Mouse (Mus musculus) kidney, postnatal 0 days (tissue): ENCODE measurements around the gene 1700088E04Rik. TPM values are rescaled to one million over a fixed set of nuclear protein-coding genes. Genes with fewer than 3 reads are reported as not detected.

ENCODE experiments used
- ATAC-seq: fragments of 200-750 bp; cut with Nextera tagmentation; replicated peaks from 2 replicates; pipeline ENCODE4 v1.8.0; 2017; ENCODE audit warnings: low read depth, moderate number of reproducible peaks, moderate TSS enrichment, moderate library complexity; ENCODE audit not compliant: low FRiP score
- DNase-seq: peaks from one replicate; pipeline ENCODE4 v3.0.0-alpha.2; 2016; ENCODE audit warnings: low spot score
- H3K27ac ChIP-seq: fragments of 300-500 bp; sonication (generic); 2 replicates; pipeline ENCODE4 v1.5.1; 2014; ENCODE audit warnings: mild to moderate bottlenecking
- H3K27me3 ChIP-seq: fragments of 300-500 bp; sonication (generic); 2 replicates; pipeline ENCODE4 v1.6.1; 2014; ENCODE audit warnings: low read length, mixed read lengths; ENCODE audit not compliant: insufficient read depth
- H3K36me3 ChIP-seq: fragments of 300-500 bp; sonication (generic); 2 replicates; pipeline ENCODE4 v1.6.1; 2014; ENCODE audit warnings: low read length, mixed read lengths; ENCODE audit not compliant: insufficient read depth
- H3K4me1 ChIP-seq: fragments of 300-500 bp; sonication (generic); replicated peaks from 2 replicates; pipeline ENCODE4 v1.6.1; 2014; ENCODE audit warnings: antibody characterized with exemption, low read length, mixed read lengths; ENCODE audit not compliant: insufficient read depth
- H3K4me2 ChIP-seq: fragments of 300-500 bp; sonication (generic); 2 replicates; pipeline ENCODE4 v1.6.1; 2014; ENCODE audit warnings: mild to moderate bottlenecking, low read length, moderate library complexity, mixed read lengths
- H3K4me3 ChIP-seq: fragments of 300-500 bp; sonication (generic); replicated peaks from 2 replicates; pipeline ENCODE4 v1.5.1; 2014; ENCODE audit warnings: low read depth, low read length
- H3K9ac ChIP-seq: fragments of 300-500 bp; sonication (generic); 2 replicates; pipeline ENCODE4 v1.6.1; 2014; ENCODE audit warnings: low read depth, low read length
- H3K9me3 ChIP-seq: fragments of 300-500 bp; sonication (generic); replicated peaks from 2 replicates; pipeline ENCODE4 v1.6.1; 2016; ENCODE audit warnings: low read length, inconsistent platforms, mixed read lengths
- CTCF ChIP-seq: IDR thresholded peaks from 2 replicates; pipeline ENCODE4 v1.5.1; 2016; ENCODE audit warnings: antibody characterized with exemption, low read depth, mild to moderate bottlenecking, moderate library complexity
- WGBS: fragments of 180-500 bp; shearing (Covaris S2); extraction: QIAGEN DNeasy Blood & Tissue Kit; methylation state at CpG from one replicate; pipeline ENCODE4 v1.1.7; 2014; 5-methylcytosine and 5-hydroxymethylcytosine counted together
- polyA plus RNA-seq: library from polyadenylated mRNA; unstranded; fragments of >200 nt; fragmentation: Nextera tagmentation; extraction: Ambion mirVana; gene quantifications from 2 replicates; pipeline ENCODE4 v1.2.1, GENCODE M21; 2015

The 1700088E04Rik gene
- polyA plus RNA-seq, 1 experiment from 2014 or later, result 12.9 TPM

GRCm38 (mm10) chr15:79122119-79122518 is 18.9 kb downstream of the 1700088E04Rik start:
- WGBS, result 75% methylated on average over 4 of the region's 4 CpGs
- no peak for TF ChIP-seq CTCF
- H3K9ac ChIP-seq, result no peak overlapping the region

GRCm38 (mm10) chr15:79119491-79119890 is 21.6 kb downstream of the 1700088E04Rik start:
- Histone ChIP-seq H3K27me3 (no peaks in the 10 kb centered on the region), H3K4me3 (no peak overlapping the region), H3K4me2 (no peak overlapping the region), H3K36me3 (peaks cover 44% of the 10 kb centered on the region), H3K4me1 (no peaks in the 10 kb centered on the region), H3K9me3 (no peaks in the 10 kb centered on the region), H3K9ac (no peak overlapping the region), H3K27ac (no peak overlapping the region)
- ATAC-seq (no peak), DNase-seq (no peak)
- 81% methylated on average over 9 of the region's 9 CpGs for WGBS
- TF ChIP-seq CTCF, result no peak

More at GRCm38 (mm10) chr15:79122119-79122518, 18.9 kb downstream of the 1700088E04Rik start:
- Histone ChIP-seq H3K36me3 (peaks cover 51% of the 10 kb centered on the region), H3K4me3 (no peak overlapping the region), H3K4me2 (no peak overlapping the region), H3K27me3 (no peaks in the 10 kb centered on the region), H3K9me3 (no peaks in the 10 kb centered on the region), H3K4me1 (no peaks in the 10 kb centered on the region), H3K27ac (no peak overlapping the region)
- no peak for ATAC-seq
- DNase-seq, result no peak

GRCm38 (mm10) chr15:79115276-79115675 is 25.8 kb downstream of the 1700088E04Rik start:
- DNase-seq (no peak), ATAC-seq (no peak)
- WGBS, result 42% methylated on average over 5 of the region's 5 CpGs
- Histone ChIP-seq H3K27me3 (no peaks in the 10 kb centered on the region), H3K4me1 (peaks cover 9% of the 10 kb centered on the region; the same call in 1 of the 2 replicates), H3K36me3 (peaks cover 26% of the 10 kb centered on the region), H3K4me3 (no peak overlapping the region), H3K9ac (peak overlapping the region; percentile 8; the same call in 1 of the 2 replicates), H3K27ac (no peak overlapping the region), H3K9me3 (no peaks in the 10 kb centered on the region), H3K4me2 (no peak overlapping the region)
- TF ChIP-seq CTCF, result no peak

GRCm38 (mm10) chr15:79111774-79112173 is 29.3 kb downstream of the 1700088E04Rik start:
- Histone ChIP-seq H3K27ac (no peak overlapping the region), H3K27me3 (no peaks in the 10 kb centered on the region), H3K9ac (no peak overlapping the region), H3K9me3 (no peaks in the 10 kb centered on the region), H3K4me3 (no peak overlapping the region), H3K4me1 (peaks cover 18% of the 10 kb centered on the region), H3K4me2 (peak overlapping the region; percentile 86), H3K36me3 (peaks cover 12% of the 10 kb centered on the region; the same call in 1 of the 2 replicates)
- peak; percentile 28 for DNase-seq
- TF ChIP-seq CTCF, result no peak
- no peak for ATAC-seq
- WGBS, result 62% methylated on average over 4 of the region's 4 CpGs

- Histone ChIP-seq H3K27ac (no peak overlapping the region), H3K9ac (peak overlapping the region; percentile 50), H3K9me3 (no peaks in the 10 kb centered on the region), H3K36me3 (peaks cover 8% of the 10 kb centered on the region; the same call in 1 of the 2 replicates), H3K4me3 (peak overlapping the region; percentile 82), H3K27me3 (no peaks in the 10 kb centered on the region), H3K4me1 (peaks cover 18% of the 10 kb centered on the region), H3K4me2 (peak overlapping the region; percentile 86)
- DNase-seq, result no peak
- 64% methylated on average over 2 of the region's 2 CpGs for WGBS
- ATAC-seq, result no peak
- no peak for TF ChIP-seq CTCF
These were observed 30.5 kb downstream of the 1700088E04Rik start for GRCm38 (mm10) chr15:79110528-79110927.

GRCm38 (mm10) chr15:79110031-79110430 is 31.0 kb downstream of the 1700088E04Rik start:
- H3K9me3 ChIP-seq, result no peaks in the 10 kb centered on the region
- peaks cover 18% of the 10 kb centered on the region for H3K4me1 ChIP-seq
- H3K27ac ChIP-seq, result no peak overlapping the region
- peak overlapping the region; percentile 82 for H3K4me3 ChIP-seq
- H3K4me2 ChIP-seq, result peak overlapping the region; percentile 86
- no peaks in the 10 kb centered on the region for H3K27me3 ChIP-seq
- H3K36me3 ChIP-seq, result peaks cover 6% of the 10 kb centered on the region; the same call in 1 of the 2 replicates
- H3K9ac ChIP-seq, result peak overlapping the region; percentile 89; the same call in 1 of the 2 replicates
- no peak for DNase-seq
- TF ChIP-seq CTCF, result no peak
- 14% methylated on average over 9 of the region's 9 CpGs for WGBS
- ATAC-seq, result no peak
